Mouse (Mus musculus) hindbrain, embryonic 16.5 days (tissue): ENCODE data around the gene Pard3b. TPM values are rescaled to one million over a fixed set of nuclear protein-coding genes. Genes with fewer than 3 reads are reported as not detected.

Source experiments
- ATAC-seq: fragments of 200-750 bp; cut with Nextera tagmentation; 2 replicates; pipeline ENCODE4 v1.8.0; 2017; ENCODE audit warnings: moderate TSS enrichment, moderate library complexity
- H3K27ac ChIP-seq: fragments of 300-500 bp; sonication (generic); 2 replicates; pipeline ENCODE4 v1.5.1; 2014; ENCODE audit warnings: low read depth, mild to moderate bottlenecking, control low read depth, low read length, moderate library complexity
- H3K27me3 ChIP-seq: fragments of 300-500 bp; sonication (generic); replicated peaks from 2 replicates; pipeline ENCODE4 v1.6.1; 2014; ENCODE audit warnings: low read length; ENCODE audit not compliant: control insufficient read depth, insufficient read depth
- H3K36me3 ChIP-seq: fragments of 300-500 bp; sonication (generic); 2 replicates; pipeline ENCODE4 v1.6.1; 2014; ENCODE audit warnings: mild to moderate bottlenecking, low read length, moderate library complexity, mixed read lengths; ENCODE audit not compliant: control insufficient read depth, insufficient read depth
- H3K4me1 ChIP-seq: fragments of 300-500 bp; sonication (generic); 2 replicates; pipeline ENCODE4 v1.6.1; 2014; ENCODE audit warnings: low read depth, low read length; ENCODE audit not compliant: control insufficient read depth, insufficient read depth
- H3K4me2 ChIP-seq: fragments of 300-500 bp; sonication (generic); 2 replicates; pipeline ENCODE4 v1.6.1; 2014; ENCODE audit warnings: mild to moderate bottlenecking, low read length, control low read depth, moderate library complexity
- H3K4me3 ChIP-seq: fragments of 300-500 bp; sonication (generic); 2 replicates; pipeline ENCODE4 v1.5.1; 2014; ENCODE audit warnings: mild to moderate bottlenecking, low read length, control low read depth, moderate library complexity
- H3K9ac ChIP-seq: fragments of 300-500 bp; sonication (generic); 2 replicates; pipeline ENCODE4 v1.6.1; 2014; ENCODE audit warnings: low read depth, mild to moderate bottlenecking, control low read depth, low read length, moderate library complexity
- H3K9me3 ChIP-seq: fragments of 300-500 bp; sonication (generic); 2 replicates; pipeline ENCODE4 v1.6.1; 2014; ENCODE audit warnings: mild to moderate bottlenecking, low read length, moderate library complexity; ENCODE audit not compliant: control insufficient read depth
- WGBS: fragments of 180-500 bp; shearing (Covaris S2); extraction: QIAGEN DNeasy Blood & Tissue Kit; methylation state at CpG from one replicate; pipeline ENCODE4 v1.1.7; 2014; 5-methylcytosine and 5-hydroxymethylcytosine counted together
- polyA plus RNA-seq: library from polyadenylated mRNA; unstranded; fragments of >200 nt; fragmentation: Nextera tagmentation; extraction: Ambion mirVana; gene quantifications from 2 replicates; pipeline ENCODE4 v1.2.1, GENCODE M21; 2015

Pard3b gene
- polyA plus RNA-seq, 1 experiment from 2014 or later = 8.9 TPM

GRCm38 (mm10) chr1:62384241-62384640 lies 745.6 kb downstream of the Pard3b start:
- Histone ChIP-seq H3K36me3 (no peaks in the 10 kb centered on the region), H3K9ac (no peak overlapping the region), H3K27me3 (no peaks in the 10 kb centered on the region), H3K4me3 (no peak overlapping the region), H3K27ac (no peak overlapping the region), H3K9me3 (no peaks in the 10 kb centered on the region), H3K4me1 (no peaks in the 10 kb centered on the region; the same call in 1 of the 2 replicates), H3K4me2 (no peak overlapping the region)
- no peak for ATAC-seq
- 64% methylated on average over 1 of the region's 1 CpGs for WGBS

DNA sequence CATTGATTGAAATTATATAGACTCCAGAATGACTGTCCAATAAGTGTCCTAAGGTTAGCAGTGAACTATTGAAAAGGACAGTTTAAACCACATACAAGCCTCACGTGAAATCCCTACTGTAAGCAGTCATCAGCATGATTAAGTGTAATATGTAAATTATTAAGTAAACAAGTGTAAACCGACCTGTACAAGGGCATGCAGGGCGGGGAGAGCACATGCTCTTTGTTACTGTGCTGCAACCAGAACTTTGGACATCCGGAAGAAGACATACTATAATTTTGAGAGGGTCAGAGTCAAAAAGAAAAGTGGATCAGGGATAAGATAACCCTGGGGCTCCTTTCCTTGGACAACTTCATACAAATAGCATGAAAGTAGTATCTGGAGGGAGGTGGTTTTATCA lies 749.4 kb downstream of the Pard3b start:
- Histone ChIP-seq H3K9ac (no peak overlapping the region), H3K9me3 (no peaks in the 10 kb centered on the region), H3K36me3 (no peaks in the 10 kb centered on the region), H3K4me1 (no peaks in the 10 kb centered on the region), H3K27ac (no peak overlapping the region), H3K4me2 (no peak overlapping the region), H3K4me3 (no peak overlapping the region), H3K27me3 (no peaks in the 10 kb centered on the region)
- no peak for ATAC-seq
- 83% methylated on average over 4 of the region's 4 CpGs for WGBS

DNA sequence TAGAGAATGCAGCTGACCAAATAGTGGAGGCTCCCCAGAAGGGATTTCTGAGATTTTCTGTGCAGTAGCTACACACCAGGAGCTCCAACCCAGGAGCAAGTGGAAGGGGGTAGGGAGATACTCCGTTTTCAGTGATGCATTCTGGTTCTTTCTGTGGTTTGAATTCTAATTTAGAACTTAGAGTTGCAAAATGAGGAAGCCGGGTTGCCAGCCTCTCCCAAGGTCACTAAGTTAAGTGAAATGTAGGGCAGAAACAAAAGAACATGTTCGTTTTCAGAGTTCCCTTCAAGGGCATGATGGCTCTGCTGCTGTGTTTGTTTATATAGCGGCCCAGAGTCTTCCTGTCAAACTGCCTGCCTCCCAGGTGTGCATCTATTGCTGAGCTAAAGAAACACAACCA lies 754.2 kb downstream of the Pard3b start:
- Histone ChIP-seq H3K4me1 (no peaks in the 10 kb centered on the region), H3K4me3 (no peak overlapping the region), H3K36me3 (no peaks in the 10 kb centered on the region), H3K4me2 (no peak overlapping the region), H3K27ac (no peak overlapping the region), H3K9me3 (no peaks in the 10 kb centered on the region), H3K27me3 (no peaks in the 10 kb centered on the region), H3K9ac (no peak overlapping the region)
- ATAC-seq = no peak
- 54% methylated on average over 4 of the region's 4 CpGs for WGBS

GRCm38 (mm10) chr1:62394555-62394954 lies 755.9 kb downstream of the Pard3b start:
- Histone ChIP-seq H3K36me3 (no peaks in the 10 kb centered on the region), H3K9ac (no peak overlapping the region), H3K4me1 (no peaks in the 10 kb centered on the region), H3K9me3 (no peaks in the 10 kb centered on the region), H3K4me2 (no peak overlapping the region), H3K27me3 (no peaks in the 10 kb centered on the region), H3K4me3 (no peak overlapping the region), H3K27ac (no peak overlapping the region)
- ATAC-seq = no peak
- 96% methylated on average over 3 of the region's 3 CpGs for WGBS

- no peak for ATAC-seq
- WGBS = 24% methylated on average over 3 of the region's 3 CpGs
- no peak overlapping the region for H3K4me2 ChIP-seq
- no peaks in the 10 kb centered on the region for H3K27me3 ChIP-seq
- no peaks in the 10 kb centered on the region for H3K36me3 ChIP-seq
- no peak overlapping the region for H3K4me3 ChIP-seq
- no peaks in the 10 kb centered on the region for H3K4me1 ChIP-seq
- H3K27ac ChIP-seq = no peak overlapping the region
- H3K9ac ChIP-seq = no peak overlapping the region
- no peaks in the 10 kb centered on the region for H3K9me3 ChIP-seq
Measured at GRCm38 (mm10) chr1:62398261-62398660, 759.6 kb downstream of the Pard3b start.

DNA sequence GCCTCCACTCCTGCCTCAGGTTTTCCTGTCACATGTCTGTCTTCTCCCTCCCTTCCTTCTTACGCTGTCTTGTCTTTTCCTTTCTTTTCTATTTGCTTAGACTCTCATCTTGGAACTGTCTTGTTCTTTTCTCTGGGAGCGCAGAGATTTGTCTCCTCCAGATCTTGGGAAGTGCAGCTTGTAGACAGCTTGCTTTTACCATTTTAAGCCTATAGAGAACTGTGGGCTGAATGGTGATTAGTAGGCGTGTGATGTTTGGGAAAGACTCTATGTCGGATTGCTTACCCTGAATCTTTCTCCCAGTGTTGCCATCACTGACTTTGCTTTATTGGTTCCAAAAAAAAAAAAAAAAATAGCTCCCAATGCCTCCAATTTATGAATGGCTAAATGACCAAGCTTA lies 760.1 kb downstream of the Pard3b start:
- 82% methylated on average over 4 of the region's 4 CpGs for WGBS

GRCm38 (mm10) chr1:62405061-62405460 lies 766.4 kb downstream of the Pard3b start:
- Histone ChIP-seq H3K27ac (no peak overlapping the region), H3K9me3 (no peaks in the 10 kb centered on the region), H3K27me3 (no peaks in the 10 kb centered on the region), H3K4me2 (no peak overlapping the region), H3K4me1 (no peaks in the 10 kb centered on the region), H3K36me3 (no peaks in the 10 kb centered on the region), H3K9ac (no peak overlapping the region), H3K4me3 (no peak overlapping the region)
- 45% methylated on average over 8 of the region's 8 CpGs for WGBS
- no peak for ATAC-seq

More for the DNA sequence above, 760.1 kb downstream of the Pard3b start:
- Histone ChIP-seq H3K27ac (no peak overlapping the region), H3K4me2 (no peak overlapping the region), H3K9me3 (no peaks in the 10 kb centered on the region), H3K9ac (no peak overlapping the region), H3K27me3 (no peaks in the 10 kb centered on the region), H3K36me3 (no peaks in the 10 kb centered on the region), H3K4me3 (no peak overlapping the region), H3K4me1 (no peaks in the 10 kb centered on the region)
- ATAC-seq = no peak

- no peak overlapping the region for H3K27ac ChIP-seq
- no peaks in the 10 kb centered on the region for H3K4me1 ChIP-seq
- no peaks in the 10 kb centered on the region for H3K9me3 ChIP-seq
- WGBS = 55% methylated on average over 2 of the region's 2 CpGs
- no peak overlapping the region for H3K9ac ChIP-seq
- H3K27me3 ChIP-seq = no peaks in the 10 kb centered on the region
- H3K36me3 ChIP-seq = no peaks in the 10 kb centered on the region
- ATAC-seq = no peak
- no peak overlapping the region for H3K4me2 ChIP-seq
- no peak overlapping the region for H3K4me3 ChIP-seq
Measured at GRCm38 (mm10) chr1:62411368-62411767, 772.7 kb downstream of the Pard3b start.

GRCm38 (mm10) chr1:62412019-62412418 lies 773.4 kb downstream of the Pard3b start:
- Histone ChIP-seq H3K27ac (no peak overlapping the region), H3K4me2 (no peak overlapping the region), H3K9ac (no peak overlapping the region), H3K27me3 (no peaks in the 10 kb centered on the region), H3K36me3 (no peaks in the 10 kb centered on the region), H3K4me3 (no peak overlapping the region), H3K4me1 (no peaks in the 10 kb centered on the region), H3K9me3 (no peaks in the 10 kb centered on the region)
- ATAC-seq = no peak
- WGBS = 76% methylated on average over 4 of the region's 4 CpGs

- ATAC-seq = no peak
- H3K27me3 ChIP-seq = no peaks in the 10 kb centered on the region
- 88% methylated on average over 3 of the region's 3 CpGs for WGBS
- H3K4me1 ChIP-seq = no peaks in the 10 kb centered on the region
- H3K4me3 ChIP-seq = no peak overlapping the region
- H3K9me3 ChIP-seq = no peaks in the 10 kb centered on the region
- no peaks in the 10 kb centered on the region for H3K36me3 ChIP-seq
- no peak overlapping the region for H3K27ac ChIP-seq
- H3K9ac ChIP-seq = no peak overlapping the region
- no peak overlapping the region for H3K4me2 ChIP-seq
Measured at GRCm38 (mm10) chr1:62412988-62413387, 774.4 kb downstream of the Pard3b start.
